Mouse (Mus musculus): ENCODE data around the gene Sema4b. TPM values are rescaled to one million over a fixed set of nuclear protein-coding genes. Genes with fewer than 3 reads are reported as not detected.
A peak's percentile ranks its signal among the peaks of the same experiment; 100 is the strongest.

The Sema4b gene
- total RNA-seq, 1 experiment, result 50.1 TPM

DNA sequence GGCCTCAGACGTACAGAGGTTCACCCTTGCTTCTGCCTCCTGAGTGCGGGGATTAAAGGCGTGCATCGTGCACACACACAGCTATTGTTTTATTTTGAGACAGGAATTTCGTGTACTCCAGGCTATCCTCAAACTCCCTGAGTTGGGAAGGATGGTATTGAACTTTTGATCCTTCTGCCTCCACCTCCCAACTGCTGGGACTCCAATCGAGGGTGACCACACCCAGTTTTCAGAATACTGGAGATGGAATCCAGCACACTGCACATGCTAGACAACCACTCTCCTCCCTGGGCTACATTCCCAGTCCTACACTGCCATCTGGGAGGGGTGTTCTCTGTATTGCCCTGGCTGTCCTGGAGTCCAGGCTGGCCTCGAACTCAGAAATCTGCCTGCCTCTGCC lies 41.9 kb upstream of the Sema4b start:
- no peak overlapping the region for H3K9ac ChIP-seq (ENCODE audit: insufficient read depth, low read depth, low read length, poor library complexity, severe bottlenecking)
- no peak for TF ChIP-seq MAFK (IDR thresholded peaks at IDR 0.05; ENCODE audit: insufficient read depth, low read depth, low read length)
- no peak for TF ChIP-seq ZNF384 (IDR thresholded peaks at IDR 0.05; ENCODE audit: low read depth, low read length)
- TF ChIP-seq ZC3H11A (IDR thresholded peaks at IDR 0.05; ENCODE audit: borderline replicate concordance, low read depth, low read length), result no peak
- no peak for TF ChIP-seq HCFC1 (IDR thresholded peaks at IDR 0.05; ENCODE audit: borderline replicate concordance, insufficient read depth, low read length)
- no peak for TF ChIP-seq CHD2 (IDR thresholded peaks at IDR 0.05; ENCODE audit: low read depth, low read length)
- H3K27ac ChIP-seq (ENCODE audit: insufficient read depth, low read depth, low read length, poor library complexity, severe bottlenecking), result no peak overlapping the region; the same call in 1 of the 2 replicates
- in situ Hi-C loops (cut with MboI; ENCODE audit: low sequenced_read_pairs in 2 of 2, unreplicated experiment in 2 of 2), result loop anchor here in 1 of 2 experiments (5.0 kb wide), 1 partner anchor 233 kb away; no protein-coding TSS in a partner anchor
- no peak for DNase-seq (ENCODE audit: low read depth, low spot score)
- H3K9me3 ChIP-seq (ENCODE audit: control insufficient read depth, insufficient read depth, low read depth, low read length), result no peaks in the 10 kb centered on the region
- H3K4me1 ChIP-seq (ENCODE audit: control insufficient read depth in 2 of 2, insufficient read depth in 2 of 2, low read length in 2 of 2, poor library complexity in 1 of 2), result peaks cover 0 to 12% of the 10 kb centered on the region in 2 experiments; a peak in 1 of 4 replicates
- H3K36me3 ChIP-seq (ENCODE audit: control insufficient read depth, insufficient read depth, low read length, poor library complexity, severe bottlenecking), result no peaks in the 10 kb centered on the region
- H3K4me3 ChIP-seq (ENCODE audit: insufficient read depth in 1 of 2, low read depth in 1 of 2, low read length in 2 of 2, poor library complexity in 1 of 2, severe bottlenecking in 1 of 2), result no peak overlapping the region

DNA sequence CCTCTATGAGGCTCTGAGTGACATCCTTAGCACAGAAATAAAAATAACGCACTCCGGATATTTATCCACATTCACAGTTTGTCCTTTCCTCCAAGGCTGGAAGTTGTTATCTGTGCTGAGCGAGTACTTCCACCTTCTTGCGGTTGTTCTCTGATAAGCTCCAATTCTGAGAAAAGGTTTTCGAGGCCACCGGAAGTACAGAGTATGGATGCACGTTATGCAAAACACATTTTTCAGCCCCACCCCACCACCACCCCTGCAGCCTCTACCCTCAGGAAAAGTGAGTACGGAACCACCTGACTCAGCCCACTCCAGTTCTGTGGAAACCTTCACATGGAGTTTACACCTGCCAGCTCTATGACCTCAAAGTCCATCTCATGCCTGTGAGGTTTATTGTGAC lies 40.6 kb upstream of the Sema4b start:
- Histone ChIP-seq H3K27ac (ENCODE audit: insufficient read depth, low read depth, low read length, poor library complexity, severe bottlenecking) (no peak overlapping the region), H3K4me3 (ENCODE audit: insufficient read depth in 1 of 2, low read depth in 1 of 2, low read length in 2 of 2, poor library complexity in 1 of 2, severe bottlenecking in 1 of 2) (no peak overlapping the region), H3K9me3 (ENCODE audit: control insufficient read depth, insufficient read depth, low read depth, low read length) (no peaks in the 10 kb centered on the region), H3K36me3 (ENCODE audit: control insufficient read depth, insufficient read depth, low read length, poor library complexity, severe bottlenecking) (no peaks in the 10 kb centered on the region), H3K9ac (ENCODE audit: insufficient read depth, low read depth, low read length, poor library complexity, severe bottlenecking) (no peak overlapping the region), H3K4me1 (ENCODE audit: control insufficient read depth in 2 of 2, insufficient read depth in 2 of 2, low read length in 2 of 2, poor library complexity in 1 of 2) (peaks cover 0 to 10% of the 10 kb centered on the region in 2 experiments; a peak in 1 of 4 replicates)
- DNase-seq (ENCODE audit: low read depth, low spot score), result no peak
- no peak for TF ChIP-seq MAFK (IDR thresholded peaks at IDR 0.05; ENCODE audit: insufficient read depth, low read depth, low read length)
- no peak for TF ChIP-seq ZNF384 (IDR thresholded peaks at IDR 0.05; ENCODE audit: low read depth, low read length)
- TF ChIP-seq CHD2 (IDR thresholded peaks at IDR 0.05; ENCODE audit: low read depth, low read length), result no peak
- TF ChIP-seq ZC3H11A (IDR thresholded peaks at IDR 0.05; ENCODE audit: borderline replicate concordance, low read depth, low read length), result no peak
- no peak for TF ChIP-seq HCFC1 (IDR thresholded peaks at IDR 0.05; ENCODE audit: borderline replicate concordance, insufficient read depth, low read length)
- in situ Hi-C loops (cut with MboI; ENCODE audit: low sequenced_read_pairs in 2 of 2, unreplicated experiment in 2 of 2), result no loop called here

DNA sequence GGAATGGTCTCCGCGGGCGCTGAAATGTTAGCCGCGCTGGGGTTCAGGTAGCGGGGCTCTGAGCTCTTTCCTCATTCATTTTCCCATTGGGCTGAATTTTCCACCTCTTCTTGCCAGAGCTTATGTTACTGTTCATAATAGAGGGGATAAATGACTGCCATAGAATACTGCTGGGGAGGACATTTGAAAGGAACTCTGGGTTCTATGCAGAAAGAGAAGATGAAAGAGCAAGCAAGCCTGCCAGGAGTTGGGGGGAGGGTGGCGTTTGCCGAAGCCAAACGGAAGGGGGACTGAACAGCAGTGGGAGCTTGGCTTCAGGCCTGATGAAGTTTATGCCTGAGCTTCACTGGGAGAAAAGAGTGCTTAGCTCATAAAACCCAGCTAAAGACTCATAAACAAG lies 37.3 kb upstream of the Sema4b start:
- Histone ChIP-seq H3K9me3 (ENCODE audit: control insufficient read depth, insufficient read depth, low read depth, low read length) (no peaks in the 10 kb centered on the region), H3K9ac (ENCODE audit: insufficient read depth, low read depth, low read length, poor library complexity, severe bottlenecking) (peak overlapping the region; percentile 6; the same call in 1 of the 2 replicates), H3K36me3 (ENCODE audit: control insufficient read depth, insufficient read depth, low read length, poor library complexity, severe bottlenecking) (no peaks in the 10 kb centered on the region), H3K27ac (ENCODE audit: insufficient read depth, low read depth, low read length, poor library complexity, severe bottlenecking) (no peak overlapping the region), H3K4me3 (ENCODE audit: insufficient read depth in 1 of 2, low read depth in 1 of 2, low read length in 2 of 2, poor library complexity in 1 of 2, severe bottlenecking in 1 of 2) (no peak overlapping the region), H3K4me1 (ENCODE audit: control insufficient read depth in 2 of 2, insufficient read depth in 2 of 2, low read length in 2 of 2, poor library complexity in 1 of 2) (peaks cover 0 to 5% of the 10 kb centered on the region in 2 experiments; a peak in 2 of 4 replicates)
- TF ChIP-seq CHD2 (IDR thresholded peaks at IDR 0.05; ENCODE audit: low read depth, low read length) (no peak), ZNF384 (IDR thresholded peaks at IDR 0.05; ENCODE audit: low read depth, low read length) (no peak), ZC3H11A (IDR thresholded peaks at IDR 0.05; ENCODE audit: borderline replicate concordance, low read depth, low read length) (no peak), HCFC1 (IDR thresholded peaks at IDR 0.05; ENCODE audit: borderline replicate concordance, insufficient read depth, low read length) (no peak), MAFK (IDR thresholded peaks at IDR 0.05; ENCODE audit: insufficient read depth, low read depth, low read length) (no peak)
- in situ Hi-C loops (cut with MboI; ENCODE audit: low sequenced_read_pairs in 2 of 2, unreplicated experiment in 2 of 2), result no loop called here
- DNase-seq (ENCODE audit: low read depth, low spot score), result no peak

DNA sequence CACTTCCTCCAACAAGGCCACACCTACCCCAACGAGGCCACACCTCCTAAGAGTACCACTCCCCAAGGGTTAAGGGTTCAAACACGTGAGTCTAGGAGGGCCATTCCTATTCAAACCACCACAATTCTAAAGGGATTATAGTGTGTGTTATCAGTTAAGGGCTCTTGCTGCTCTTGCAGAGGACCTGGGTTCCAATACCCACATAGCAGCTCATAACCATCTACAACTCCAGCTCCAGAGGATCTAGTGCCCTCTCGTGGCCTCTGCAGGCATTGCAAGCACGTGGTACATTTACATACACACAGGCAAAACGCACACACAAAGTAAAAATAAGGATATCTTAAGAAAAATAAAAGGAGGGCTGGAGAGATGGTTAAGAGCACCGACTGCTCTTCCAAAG lies 34.5 kb upstream of the Sema4b start:
- Histone ChIP-seq H3K4me1 (ENCODE audit: control insufficient read depth in 2 of 2, insufficient read depth in 2 of 2, low read length in 2 of 2, poor library complexity in 1 of 2) (peaks cover 0 to 11% of the 10 kb centered on the region in 2 experiments; a peak in 2 of 4 replicates), H3K9me3 (ENCODE audit: control insufficient read depth, insufficient read depth, low read depth, low read length) (no peaks in the 10 kb centered on the region), H3K36me3 (ENCODE audit: control insufficient read depth, insufficient read depth, low read length, poor library complexity, severe bottlenecking) (no peaks in the 10 kb centered on the region), H3K9ac (ENCODE audit: insufficient read depth, low read depth, low read length, poor library complexity, severe bottlenecking) (peak overlapping the region; percentile 36; the same call in 1 of the 2 replicates), H3K27ac (ENCODE audit: insufficient read depth, low read depth, low read length, poor library complexity, severe bottlenecking) (peak overlapping the region; percentile 68), H3K4me3 (ENCODE audit: insufficient read depth in 1 of 2, low read depth in 1 of 2, low read length in 2 of 2, poor library complexity in 1 of 2, severe bottlenecking in 1 of 2) (0 out of 4 replicates have a peak overlapping the region, but pooled peaks of 1 of the 2 experiments have one; percentile 13)
- TF ChIP-seq ZC3H11A (IDR thresholded peaks at IDR 0.05; ENCODE audit: borderline replicate concordance, low read depth, low read length) (peak; percentile 46; the same call in 1 of the 2 replicates), MAFK (IDR thresholded peaks at IDR 0.05; ENCODE audit: insufficient read depth, low read depth, low read length) (no peak)
- in situ Hi-C loops (cut with MboI; ENCODE audit: low sequenced_read_pairs in 2 of 2, unreplicated experiment in 2 of 2), result no loop called here
- DNase-seq (ENCODE audit: low read depth, low spot score), result peak; percentile 90

DNA sequence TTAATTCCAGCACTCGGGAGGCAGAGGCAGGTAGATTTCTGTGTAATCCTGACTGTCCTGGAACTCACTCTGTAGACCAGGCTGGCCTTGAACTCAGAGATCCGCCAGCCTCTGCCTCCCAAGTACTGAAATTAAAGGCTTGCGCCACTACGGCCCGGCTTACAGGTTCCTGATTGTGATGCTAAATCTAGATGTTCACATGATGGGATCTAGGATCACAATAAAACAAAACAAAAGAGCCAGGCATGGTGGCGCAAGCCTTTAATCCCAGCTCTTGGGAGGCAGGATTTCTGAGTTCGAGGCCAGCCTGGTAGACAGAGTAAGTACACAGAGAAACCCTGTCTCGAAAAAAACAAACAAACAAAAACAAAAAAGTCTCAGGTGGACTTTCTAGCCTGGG lies 33.9 kb upstream of the Sema4b start:
- in situ Hi-C loops (cut with MboI; ENCODE audit: low sequenced_read_pairs in 2 of 2, unreplicated experiment in 2 of 2), result no loop called here
- DNase-seq (ENCODE audit: low read depth, low spot score), result no peak
- Histone ChIP-seq H3K27ac (ENCODE audit: insufficient read depth, low read depth, low read length, poor library complexity, severe bottlenecking) (peak overlapping the region; percentile 54), H3K36me3 (ENCODE audit: control insufficient read depth, insufficient read depth, low read length, poor library complexity, severe bottlenecking) (no peaks in the 10 kb centered on the region), H3K4me3 (ENCODE audit: insufficient read depth in 1 of 2, low read depth in 1 of 2, low read length in 2 of 2, poor library complexity in 1 of 2, severe bottlenecking in 1 of 2) (no peak overlapping the region), H3K9me3 (ENCODE audit: control insufficient read depth, insufficient read depth, low read depth, low read length) (no peaks in the 10 kb centered on the region), H3K4me1 (ENCODE audit: control insufficient read depth in 2 of 2, insufficient read depth in 2 of 2, low read length in 2 of 2, poor library complexity in 1 of 2) (peaks cover 0 to 11% of the 10 kb centered on the region in 2 experiments; a peak in 2 of 4 replicates), H3K9ac (ENCODE audit: insufficient read depth, low read depth, low read length, poor library complexity, severe bottlenecking) (no peak overlapping the region)
- TF ChIP-seq ZC3H11A (IDR thresholded peaks at IDR 0.05; ENCODE audit: borderline replicate concordance, low read depth, low read length) (no peak), ZNF384 (IDR thresholded peaks at IDR 0.05; ENCODE audit: low read depth, low read length) (no peak), HCFC1 (IDR thresholded peaks at IDR 0.05; ENCODE audit: borderline replicate concordance, insufficient read depth, low read length) (no peak), CHD2 (IDR thresholded peaks at IDR 0.05; ENCODE audit: low read depth, low read length) (no peak), MAFK (IDR thresholded peaks at IDR 0.05; ENCODE audit: insufficient read depth, low read depth, low read length) (no peak)
